Mouse (Mus musculus): ENCODE data around the gene Znrf4.

DNA sequence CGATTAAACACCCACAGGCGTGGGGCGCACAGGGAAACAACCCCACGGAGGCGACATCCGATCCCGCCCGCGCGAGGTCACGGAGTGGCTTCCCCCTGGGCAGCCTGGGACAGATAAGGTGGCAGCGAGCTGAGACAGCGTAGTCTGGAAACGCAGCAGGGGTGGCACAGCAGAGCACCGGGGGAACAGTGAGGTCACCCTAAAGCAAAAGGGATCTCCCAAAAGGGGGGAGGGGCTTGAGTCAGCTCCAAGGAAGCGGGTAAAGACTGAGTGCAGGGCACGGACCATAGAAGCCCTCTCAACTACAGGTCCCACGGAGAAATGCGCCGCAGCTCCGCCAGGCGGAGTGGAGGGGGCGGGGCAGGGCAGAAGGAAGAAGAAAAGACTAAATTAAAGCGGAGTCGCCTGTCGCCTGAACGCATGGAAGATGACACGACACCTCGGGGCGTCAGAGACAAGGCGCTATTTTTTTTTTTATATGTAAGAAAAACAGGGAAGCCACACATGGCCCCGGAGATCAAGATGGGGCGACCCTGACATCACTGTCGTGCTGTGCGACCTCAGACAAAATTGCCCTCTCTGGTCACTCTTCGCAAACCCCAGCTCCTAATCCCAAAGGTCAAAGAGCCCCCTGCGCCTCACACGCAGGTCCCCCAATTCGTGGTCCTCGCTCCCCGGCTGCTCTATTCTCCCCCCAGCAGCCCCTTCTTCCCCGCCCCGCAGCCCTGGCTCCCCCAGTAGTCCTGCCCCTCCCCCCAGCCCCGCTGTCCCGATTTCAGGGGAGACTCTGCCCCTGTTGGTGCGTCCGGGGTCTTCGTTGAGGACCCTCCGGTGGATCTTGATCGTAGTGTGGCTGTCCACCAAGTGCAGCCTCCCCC lies 39.3 kb downstream of the Znrf4 start:
- TF ChIP-seq CTCF (IDR thresholded peaks at IDR 0.05; ENCODE audit: low read depth) (peak; percentile 49), EP300 (IDR thresholded peaks at IDR 0.05; ENCODE audit: low read depth) (no peak)

Measured in liver, embryonic 14.5 days (tissue).